Mouse (Mus musculus): ENCODE measurements around the gene Gng3.

The Gng3 gene

GRCm38 (mm10) chr19:8803879-8804660, 34.9 kb downstream of the Gng3 start:
- DNase-seq, result no peak

GRCm38 (mm10) chr19:8803204-8803780, 35.7 kb downstream of the Gng3 start:
- DNase-seq, result no peak

- peak; percentile 98 for DNase-seq
Observed at GRCm38 (mm10) chr19:8802130-8802821, 36.7 kb downstream of the Gng3 start, which contains the start of gene Zbtb3. Zbtb3 (plus strand) TSS chr19:8802555.

GRCm38 (mm10) chr19:8798947-8799315, 40.1 kb downstream of the Gng3 start:
- DNase-seq, result no peak

- peak; percentile 92 for DNase-seq
Observed at GRCm38 (mm10) chr19:8798264-8798946, 40.6 kb downstream of the Gng3 start, which contains the start of gene Polr2g. Polr2g (minus strand) TSS chr19:8798577.

GRCm38 (mm10) chr19:8790171-8790570, 48.8 kb downstream of the Gng3 start:
- no peak for DNase-seq

- DNase-seq, result no peak
Observed at GRCm38 (mm10) chr19:8789171-8789570, 49.8 kb downstream of the Gng3 start.

- no peak for DNase-seq
Observed at GRCm38 (mm10) chr19:8788521-8788920, 50.5 kb downstream of the Gng3 start.

All from cerebellum, adult 9-11 months (tissue).